In the genomic region with DNA sequence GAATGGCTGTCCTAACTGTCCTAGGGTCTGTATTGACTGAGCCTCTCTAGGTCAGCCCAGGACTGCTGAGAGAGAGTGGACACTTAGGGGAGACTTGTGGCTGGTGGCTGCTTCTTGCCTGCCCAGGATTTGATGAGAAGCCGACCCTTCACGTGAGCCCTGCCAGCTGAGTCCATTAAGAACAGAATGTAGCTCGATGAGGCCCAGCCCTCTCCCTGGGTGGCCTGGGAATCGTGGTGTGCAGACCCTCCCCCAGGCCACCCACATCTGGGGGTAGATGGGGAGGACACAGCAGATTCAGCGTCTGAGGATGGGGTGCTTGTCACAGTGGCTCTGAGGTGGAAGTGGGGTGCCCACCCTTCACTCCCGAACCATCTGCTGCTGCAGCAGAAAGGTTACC, we compare ENCODE assay signal across 16 mouse cellular contexts.
"Had no signal": no experiment of that assay in that cellular context is flagged by ENCODE, and none has a peak within 500 bp of the region (broad histone marks: within the 10 kb centered on the region; RNA-seq: fewer than 3 reads in every experiment).

No protein-coding gene starts in this region.

- DNase-seq: kidney, adult 2 months; kidney, postnatal 14 days; lung, adult 18-20 months; lung, postnatal 4 days; midbrain, embryonic 14.5 days; right cerebral cortex, adult 18-20 months; right cerebral cortex, postnatal 25 days; thymus, postnatal 36 days had no signal

- H3K4me3 ChIP-seq: kidney, embryonic 15.5 days; left cerebral cortex, adult 2 months; limb, embryonic 12.5 days; midbrain, embryonic 10.5 days; myocyte; neural tube, embryonic 15.5 days had no signal

- H3K4me1 ChIP-seq: neural tube, embryonic 15.5 days had no signal

- H3K27ac ChIP-seq: kidney, embryonic 15.5 days; left cerebral cortex, adult 2 months; limb, embryonic 12.5 days; liver, embryonic 14.5 days; midbrain, embryonic 10.5 days; neural tube, embryonic 15.5 days had no signal

- H3K27me3 ChIP-seq: neural tube, embryonic 15.5 days had no signal

- H3K9ac ChIP-seq: kidney, embryonic 15.5 days; limb, embryonic 12.5 days; liver, embryonic 14.5 days; neural tube, embryonic 15.5 days had no signal

- H3K36me3 ChIP-seq: kidney, embryonic 15.5 days; limb, embryonic 12.5 days; midbrain, embryonic 10.5 days; neural tube, embryonic 15.5 days had no signal

- H3K4me2 ChIP-seq: kidney, embryonic 15.5 days; limb, embryonic 12.5 days; neural tube, embryonic 15.5 days had no signal

- ATAC-seq: lung, postnatal 0 days had no signal

- H3K9me3 ChIP-seq: kidney, embryonic 15.5 days; limb, embryonic 12.5 days; midbrain, embryonic 10.5 days; neural tube, embryonic 15.5 days had no signal
